Mouse (Mus musculus) CH12.LX (cell line): Measurements from ENCODE around the gene Kptn.

Source experiments
- CHD2 ChIP-seq: IDR thresholded peaks from 2 replicates; pipeline ENCODE4 v1.6.1; 2011; ENCODE audit warnings: low read length, improper control_type of control experiment
- CTCF ChIP-seq, 2 experiments: IDR thresholded peaks in 1 of 2; conservative IDR thresholded peaks in 1 of 2; 2 replicates each; pipeline ENCODE4 v1.5.1; 2011 to 2012; ENCODE audit warnings: low read depth in 2 of 2, low read length in 2 of 2, improper control_type of control experiment in 1 of 2, inconsistent platforms in 1 of 2, mild to moderate bottlenecking in 1 of 2, moderate library complexity in 1 of 2
- E2F4 ChIP-seq: IDR thresholded peaks from 2 replicates; pipeline ENCODE4 v1.6.1; 2011; ENCODE audit warnings: low read depth, low read length, improper control_type of control experiment; ENCODE audit not compliant: insufficient replicate concordance
- EP300 ChIP-seq: IDR thresholded peaks from 2 replicates; pipeline ENCODE4 v1.6.1; 2011; ENCODE audit warnings: low read length, improper control_type of control experiment
- GABPA ChIP-seq: IDR thresholded peaks from 2 replicates; pipeline ENCODE4 v1.6.1; 2012; ENCODE audit warnings: low read depth, low read length, improper control_type of control experiment, inconsistent platforms; ENCODE audit not compliant: insufficient replicate concordance
- MAX ChIP-seq: IDR thresholded peaks from 2 replicates; pipeline ENCODE4 v1.6.1; 2011; ENCODE audit warnings: low read length, improper control_type of control experiment
- MAZ ChIP-seq: IDR thresholded peaks from 2 replicates; pipeline ENCODE4 v1.6.1; 2012; ENCODE audit warnings: low read depth, mild to moderate bottlenecking, inconsistent platforms, low read length, improper control_type of control experiment, moderate library complexity
- NRF1 ChIP-seq: IDR thresholded peaks from 2 replicates; pipeline ENCODE4 v1.6.1; 2014; ENCODE audit warnings: low read depth, mild to moderate bottlenecking, inconsistent platforms, low read length, improper control_type of control experiment, moderate library complexity
- POLR2AphosphoS2 ChIP-seq: IDR thresholded peaks from 2 replicates; pipeline ENCODE4 v1.6.1; 2011; ENCODE audit warnings: low read depth, low read length, improper control_type of control experiment
- TCF12 ChIP-seq: IDR thresholded peaks from 2 replicates; pipeline ENCODE4 v1.6.1; 2014; ENCODE audit warnings: low read depth, mild to moderate bottlenecking, inconsistent platforms, low read length, improper control_type of control experiment
- UBTF ChIP-seq: IDR thresholded peaks from 2 replicates; pipeline ENCODE4 v1.6.1; 2012; ENCODE audit warnings: low read depth, mild to moderate bottlenecking, inconsistent platforms, low read length, improper control_type of control experiment, moderate library complexity
- ZC3H11A ChIP-seq: IDR thresholded peaks from 2 replicates; pipeline ENCODE4 v1.6.1; 2012; ENCODE audit warnings: low read depth, mild to moderate bottlenecking, inconsistent platforms, low read length, improper control_type of control experiment
- ZMIZ1 ChIP-seq: IDR thresholded peaks from 2 replicates; pipeline ENCODE4 v1.6.1; 2012; ENCODE audit warnings: low read depth, mild to moderate bottlenecking, inconsistent platforms, low read length, improper control_type of control experiment

DNA sequence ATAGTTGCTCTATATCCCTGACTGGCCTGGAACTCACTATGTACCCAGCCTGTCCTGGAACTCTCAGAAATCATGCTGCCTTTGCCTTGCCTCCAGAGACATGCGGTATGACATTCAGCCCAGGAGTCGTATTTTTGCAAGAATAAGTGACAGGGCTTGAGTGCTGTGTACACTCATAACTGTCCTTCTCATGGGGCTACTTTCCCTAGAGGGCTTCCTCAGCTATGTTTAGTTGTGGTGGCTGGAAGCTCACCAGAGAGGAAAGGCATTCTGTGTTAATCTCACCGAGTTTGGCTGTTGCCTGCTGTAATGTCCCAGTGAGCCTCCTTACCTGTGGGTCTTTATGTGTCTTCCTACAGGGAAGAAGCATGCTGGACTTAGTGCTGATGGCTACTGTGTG lies 25.1 kb upstream of the Kptn start:
- TF ChIP-seq EP300 = peak; percentile 20; the same call in 1 of the 2 replicates
- TF ChIP-seq ZMIZ1 = no peak
- no peak for TF ChIP-seq TCF12
- no peak for TF ChIP-seq GABPA
- TF ChIP-seq POLR2AphosphoS2 = no peak
- no peak for TF ChIP-seq NRF1
- TF ChIP-seq CTCF (conservative IDR thresholded peaks at IDR 0.05 in 1 of 2, IDR thresholded peaks at IDR 0.05 in 1 of 2; ENCODE audit: low read depth in 2 of 2, low read length in 2 of 2) = no peak
- TF ChIP-seq ZC3H11A = no peak
- no peak for TF ChIP-seq UBTF
- no peak for TF ChIP-seq MAZ
- no peak for TF ChIP-seq MAX
- TF ChIP-seq CHD2 = no peak
- no peak for TF ChIP-seq E2F4
